Mouse (Mus musculus): ENCODE data around the gene Ptp4a2. TPM values are rescaled to one million over a fixed set of nuclear protein-coding genes. Genes with fewer than 3 reads are reported as not detected.
"Not testable (repeated sequence)": the region's sequence is repeated elsewhere in the genome, so short reads cannot be mapped to it uniquely, and the experiment has no call there.

Ptp4a2 gene
- polyA plus RNA-seq, 1 experiment from 2014 or later, result 256 TPM

GRCm38 (mm10) chr4:129898815-129899214 lies 87.8 kb downstream of the Ptp4a2 start:
- not testable (repeated sequence) for H3K27me3 ChIP-seq (ENCODE audit: control insufficient read depth, insufficient read depth, low read length); H3K27ac ChIP-seq (replicated peaks; ENCODE audit: low read depth, low read length); H3K4me3 ChIP-seq (replicated peaks; ENCODE audit: low read depth, low read length); H3K9me3 ChIP-seq (ENCODE audit: control insufficient read depth, low read length); H3K9ac ChIP-seq (replicated peaks; ENCODE audit: low read length); ATAC-seq (ENCODE audit: low FRiP score, low TSS enrichment); H3K36me3 ChIP-seq (ENCODE audit: control insufficient read depth, insufficient read depth, low read length); H3K4me2 ChIP-seq (ENCODE audit: low read length); DNase-seq; H3K4me1 ChIP-seq (ENCODE audit: control insufficient read depth, insufficient read depth, low read length)
- WGBS, result 96% methylated on average over 18 of the region's 18 CpGs

Small RNA genes within 50 kb of the gene (microRNA-seq; reads per million reads assigned to microRNA genes)
- not detected for gene Gm28017

Other genes starting within 250 kb of the Ptp4a2 start
- 9.0 and 13.6 TPM in 2 replicates for gene Lck, start 237.6 kb upstream of the Ptp4a2 start, polyA plus RNA-seq (2014; fragmentation: Nextera tagmentation; extraction: Ambion mirVana)
- gene Fam167b, start 232.7 kb upstream of the Ptp4a2 start, polyA plus RNA-seq (2014; fragmentation: Nextera tagmentation; extraction: Ambion mirVana), result 0.24 TPM in 1 of 2 replicates, not detected in the other
- 232 and 238 TPM in 2 replicates for gene Eif3i, start 210.6 kb upstream of the Ptp4a2 start, polyA plus RNA-seq (2014; fragmentation: Nextera tagmentation; extraction: Ambion mirVana)
- 181 and 186 TPM in 2 replicates for gene Tmem234, start 210.6 kb upstream of the Ptp4a2 start, polyA plus RNA-seq (2014; fragmentation: Nextera tagmentation; extraction: Ambion mirVana)
- 2.9 and 4.4 TPM in 2 replicates for gene Dcdc2b, start 197.0 kb upstream of the Ptp4a2 start, polyA plus RNA-seq (2014; fragmentation: Nextera tagmentation; extraction: Ambion mirVana)
- 25.0 and 28.0 TPM in 2 replicates for gene Iqcc, start 192.1 kb upstream of the Ptp4a2 start, polyA plus RNA-seq (2014; fragmentation: Nextera tagmentation; extraction: Ambion mirVana)
- gene Ccdc28b, start 187.3 kb upstream of the Ptp4a2 start, polyA plus RNA-seq (2014; fragmentation: Nextera tagmentation; extraction: Ambion mirVana), result 127 and 147 TPM in 2 replicates
- gene Txlna, start 170.2 kb upstream of the Ptp4a2 start, polyA plus RNA-seq (2014; fragmentation: Nextera tagmentation; extraction: Ambion mirVana), result 37.4 and 64.1 TPM in 2 replicates
- gene Kpna6, start 138.5 kb upstream of the Ptp4a2 start, polyA plus RNA-seq (2014; fragmentation: Nextera tagmentation; extraction: Ambion mirVana), result 16.2 and 17.1 TPM in 2 replicates
- gene Tmem39b, start 114.4 kb upstream of the Ptp4a2 start, polyA plus RNA-seq (2014; fragmentation: Nextera tagmentation; extraction: Ambion mirVana), result 43.5 and 48.6 TPM in 2 replicates
- 119 and 154 TPM in 2 replicates for gene Khdrbs1, start 68.9 kb upstream of the Ptp4a2 start, polyA plus RNA-seq (2014; fragmentation: Nextera tagmentation; extraction: Ambion mirVana)
- 0.16 TPM in 1 of 2 replicates, not detected in the other for gene Spocd1, start 118.0 kb downstream of the Ptp4a2 start, polyA plus RNA-seq (2014; fragmentation: Nextera tagmentation; extraction: Ambion mirVana)
- 15.9 and 16.9 TPM in 2 replicates for gene Adgrb2, start 173.7 kb downstream of the Ptp4a2 start, polyA plus RNA-seq (2014; fragmentation: Nextera tagmentation; extraction: Ambion mirVana)
- gene Col16a1, start 236.6 kb downstream of the Ptp4a2 start, polyA plus RNA-seq (2014; fragmentation: Nextera tagmentation; extraction: Ambion mirVana), result 4.3 and 4.4 TPM in 2 replicates

Data from midbrain, embryonic 14.5 days (tissue).